Mouse (Mus musculus): Measurements from ENCODE around the gene Mcat. TPM values are rescaled to one million over a fixed set of nuclear protein-coding genes. Genes with fewer than 3 reads are reported as not detected.

The Mcat gene
- 1.1 to 13.5 TPM (median 4.1 TPM) in 3 replicates for total RNA-seq (2017)

- ATAC-seq (replicated peaks; ENCODE audit: insufficient number of reproducible peaks, low FRiP score, low TSS enrichment, poor library complexity, severe bottlenecking) = peak; percentile 44
These were observed at the start of gene Mcat, which contains the start of gene Tspo for GRCm38 (mm10) chr15:83563327-83563856. Mcat (minus strand) TSS chr15:83563787. Tspo (plus strand) TSS chr15:83563592.

GRCm38 (mm10) chr15:83607115-83607802 is 43.7 kb upstream of the Mcat start:
- peak; percentile 33 for ATAC-seq (replicated peaks; ENCODE audit: insufficient number of reproducible peaks, low FRiP score, low TSS enrichment, poor library complexity, severe bottlenecking)

GRCm38 (mm10) chr15:83606700-83607099 is 43.1 kb upstream of the Mcat start:
- ATAC-seq (replicated peaks; ENCODE audit: insufficient number of reproducible peaks, low FRiP score, low TSS enrichment, poor library complexity, severe bottlenecking) = no peak

DNA sequence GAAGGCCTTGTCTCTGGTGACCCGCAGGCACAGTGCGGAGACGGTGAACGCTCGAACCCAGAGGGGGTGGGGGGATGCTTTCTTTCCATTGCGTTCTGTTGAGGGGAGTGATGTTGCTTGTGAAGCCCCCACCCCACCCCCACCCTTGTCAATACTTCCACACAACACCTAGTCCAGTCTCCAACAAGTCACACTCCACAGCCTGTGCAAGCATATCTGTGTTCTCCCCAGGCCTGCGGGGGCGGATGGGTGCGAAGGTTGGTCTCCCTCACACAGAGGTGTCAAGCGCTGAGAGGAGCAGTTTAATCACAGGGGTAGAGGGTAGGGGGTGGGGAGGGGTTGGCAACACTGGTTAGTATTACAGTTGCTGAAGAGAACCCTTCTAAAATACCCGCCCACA is 42.6 kb upstream of the Mcat start:
- ATAC-seq (replicated peaks; ENCODE audit: insufficient number of reproducible peaks, low FRiP score, low TSS enrichment, poor library complexity, severe bottlenecking) = no peak

- ATAC-seq (replicated peaks; ENCODE audit: insufficient number of reproducible peaks, low FRiP score, low TSS enrichment, poor library complexity, severe bottlenecking) = no peak
These were observed 39.8 kb upstream of the Mcat start for GRCm38 (mm10) chr15:83603426-83603825.

GRCm38 (mm10) chr15:83603046-83603396 is 39.4 kb upstream of the Mcat start:
- ATAC-seq (replicated peaks; ENCODE audit: insufficient number of reproducible peaks, low FRiP score, low TSS enrichment, poor library complexity, severe bottlenecking) = no peak

DNA sequence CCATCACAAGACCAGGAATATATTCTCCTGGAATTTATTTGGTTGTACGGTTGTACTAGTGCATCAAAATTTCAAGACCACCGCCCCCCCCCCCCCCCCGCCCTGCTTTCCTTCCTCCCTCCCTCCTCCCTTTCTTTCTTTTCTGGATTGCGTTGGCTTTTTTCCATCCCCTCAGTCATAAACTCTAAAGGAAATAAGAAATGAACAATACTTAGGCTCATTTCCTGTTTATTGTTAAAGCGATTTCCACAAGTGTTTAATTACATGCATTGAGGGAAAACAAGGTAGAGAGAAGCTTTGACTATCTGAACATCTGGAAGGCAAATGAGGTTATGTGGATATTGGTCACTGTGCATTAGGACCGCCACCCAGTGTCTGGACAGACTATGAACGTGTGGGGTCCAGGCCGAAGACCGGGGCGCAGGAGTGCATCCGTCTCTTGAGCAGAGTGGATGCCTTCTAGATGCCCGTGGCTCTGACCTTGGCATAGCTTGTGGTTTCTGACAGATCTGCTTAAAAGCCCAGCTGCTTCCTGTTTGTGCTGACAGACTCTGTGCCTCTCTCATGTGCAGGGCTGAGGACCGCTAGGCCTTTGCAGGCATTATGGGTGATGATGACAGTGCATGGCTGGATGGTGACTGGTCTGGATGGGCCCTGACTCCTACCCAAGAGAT is 38.9 kb upstream of the Mcat start:
- ATAC-seq (replicated peaks; ENCODE audit: insufficient number of reproducible peaks, low FRiP score, low TSS enrichment, poor library complexity, severe bottlenecking) = peak; percentile 72

DNA sequence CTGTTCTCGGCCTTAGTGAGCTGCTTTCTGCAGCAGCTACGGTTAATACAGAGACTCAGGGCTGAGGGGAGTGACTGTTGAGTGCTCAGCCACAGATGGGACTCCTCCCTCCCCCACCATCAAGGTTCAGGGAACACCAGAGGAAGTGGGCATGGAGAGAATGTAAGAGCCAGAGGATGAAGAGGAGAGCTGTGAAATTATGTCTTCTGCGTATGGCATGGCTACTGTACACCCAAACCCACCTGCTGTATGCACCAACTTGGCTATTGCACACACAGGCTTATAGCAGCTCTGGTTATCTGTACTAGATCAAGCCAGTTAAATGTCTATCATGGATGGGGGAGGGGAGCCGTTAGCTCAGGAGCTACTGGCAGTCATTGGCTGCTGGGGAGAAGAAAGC is 37.6 kb upstream of the Mcat start:
- ATAC-seq (replicated peaks; ENCODE audit: insufficient number of reproducible peaks, low FRiP score, low TSS enrichment, poor library complexity, severe bottlenecking) = no peak

GRCm38 (mm10) chr15:83596833-83597232 is 33.2 kb upstream of the Mcat start:
- ATAC-seq (replicated peaks; ENCODE audit: insufficient number of reproducible peaks, low FRiP score, low TSS enrichment, poor library complexity, severe bottlenecking) = no peak

DNA sequence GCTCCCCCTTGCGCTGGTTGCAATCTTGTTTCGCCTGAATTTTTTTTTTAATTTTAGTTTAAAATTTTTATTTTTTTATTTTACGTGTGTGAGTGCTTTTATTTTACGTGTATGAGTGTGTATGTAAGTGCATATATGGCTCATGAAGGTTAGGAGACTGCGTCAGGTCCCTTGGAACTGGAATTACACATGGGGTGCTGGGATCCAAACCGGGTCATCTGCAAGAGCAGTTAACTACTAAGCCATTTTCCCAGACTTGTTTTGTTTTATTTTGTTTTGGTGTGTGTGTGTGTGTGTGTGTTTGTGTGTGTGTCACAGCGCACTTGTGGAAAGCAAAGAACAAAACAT is 31.8 kb upstream of the Mcat start:
- ATAC-seq (replicated peaks; ENCODE audit: insufficient number of reproducible peaks, low FRiP score, low TSS enrichment, poor library complexity, severe bottlenecking) = no peak

DNA sequence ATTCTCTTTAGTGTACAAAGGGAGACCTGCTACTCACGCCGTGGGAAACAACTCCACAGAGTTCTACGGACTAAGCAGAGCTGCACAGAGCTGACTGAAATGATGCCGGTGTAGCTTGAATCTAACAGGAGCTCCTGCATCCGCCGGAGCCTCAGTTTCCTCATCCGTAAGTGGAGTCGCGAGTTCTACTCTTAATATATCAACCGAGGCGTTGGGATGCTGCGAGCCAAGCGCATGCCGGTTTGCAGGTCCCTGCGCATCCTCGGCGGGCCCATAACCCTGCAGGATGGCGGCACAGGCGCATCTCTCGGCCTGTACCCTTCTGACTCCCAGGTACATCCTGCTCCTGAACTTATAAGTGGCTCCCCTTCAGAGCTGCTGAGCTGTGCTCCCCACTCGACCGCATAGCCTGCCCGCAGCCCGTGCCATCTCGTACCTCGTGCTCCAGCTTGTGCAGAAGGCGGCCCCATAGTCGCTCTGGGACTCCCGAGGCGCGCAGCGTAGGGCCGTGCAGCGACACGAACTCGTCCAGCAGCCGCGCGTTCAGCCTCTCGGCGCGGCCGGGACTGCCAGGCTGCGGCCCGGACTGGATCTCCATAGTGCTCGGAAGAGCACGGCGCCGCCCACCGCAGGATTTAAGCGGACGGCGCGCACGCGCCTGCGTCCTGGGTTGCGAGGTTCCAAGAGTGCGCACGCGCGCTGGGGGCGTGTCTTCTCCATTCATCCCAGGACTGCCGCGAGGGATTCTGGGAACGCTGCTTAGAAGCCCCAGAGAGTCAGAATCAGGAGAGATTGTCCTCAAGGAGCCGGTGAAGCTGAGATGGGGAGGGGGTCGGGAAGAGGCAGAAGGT is 31.2 kb upstream of the Mcat start, which contains the start of gene Ttll12:
Gene Ttll12, minus strand, starts transcription at position 645 of the 851 bp plus-strand sequence.
- peak; percentile 67 for ATAC-seq (replicated peaks; ENCODE audit: insufficient number of reproducible peaks, low FRiP score, low TSS enrichment, poor library complexity, severe bottlenecking)

GRCm38 (mm10) chr15:83593702-83594512 is 30.3 kb upstream of the Mcat start:
- no peak for ATAC-seq (replicated peaks; ENCODE audit: insufficient number of reproducible peaks, low FRiP score, low TSS enrichment, poor library complexity, severe bottlenecking)

DNA sequence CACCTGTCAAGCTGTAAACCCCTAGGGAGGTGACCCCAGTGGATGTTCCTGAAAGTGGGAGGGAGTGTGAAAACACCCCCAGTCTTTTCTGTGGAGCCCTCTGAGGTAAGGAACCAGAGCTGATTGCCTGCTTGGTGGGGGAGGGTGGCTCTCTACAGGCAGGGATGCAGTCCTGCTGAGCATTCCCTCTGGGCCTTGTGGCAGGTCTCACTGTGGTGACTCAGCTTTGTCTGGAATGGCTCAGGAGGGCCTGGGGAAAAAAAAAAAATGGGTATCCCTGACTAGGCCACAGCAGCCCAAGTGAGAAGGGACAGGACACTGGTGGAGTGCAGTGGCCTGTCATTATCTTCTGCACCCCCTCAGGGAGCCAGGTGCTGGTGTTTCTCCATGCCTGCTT is 29.6 kb upstream of the Mcat start:
- ATAC-seq (replicated peaks; ENCODE audit: insufficient number of reproducible peaks, low FRiP score, low TSS enrichment, poor library complexity, severe bottlenecking) = no peak

- ATAC-seq (replicated peaks; ENCODE audit: insufficient number of reproducible peaks, low FRiP score, low TSS enrichment, poor library complexity, severe bottlenecking) = no peak
These were observed 28.9 kb upstream of the Mcat start for GRCm38 (mm10) chr15:83592260-83593188.

DNA sequence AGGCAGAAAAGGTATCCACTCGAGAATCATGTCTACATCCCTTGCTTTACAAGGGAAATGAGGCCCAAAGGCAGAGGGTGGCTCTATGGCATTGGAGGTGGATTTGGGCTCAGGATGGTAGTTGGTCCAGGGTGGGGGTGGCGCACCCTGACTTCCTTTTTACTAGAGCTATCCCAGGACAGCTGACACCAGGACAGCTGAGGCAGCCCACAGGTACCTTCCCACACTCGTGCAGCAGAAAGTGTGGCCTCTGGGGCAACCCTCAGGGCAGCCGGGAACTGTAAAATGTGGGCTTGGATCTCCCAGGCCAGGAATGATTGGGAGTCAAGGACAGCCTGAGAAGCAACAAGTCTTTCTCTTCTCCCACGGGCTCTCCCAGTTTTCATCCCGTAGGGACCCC is 28.2 kb upstream of the Mcat start:
- ATAC-seq (replicated peaks; ENCODE audit: insufficient number of reproducible peaks, low FRiP score, low TSS enrichment, poor library complexity, severe bottlenecking) = no peak

- ATAC-seq (replicated peaks; ENCODE audit: insufficient number of reproducible peaks, low FRiP score, low TSS enrichment, poor library complexity, severe bottlenecking) = no peak
These were observed 27.3 kb upstream of the Mcat start for GRCm38 (mm10) chr15:83590841-83591240.

DNA sequence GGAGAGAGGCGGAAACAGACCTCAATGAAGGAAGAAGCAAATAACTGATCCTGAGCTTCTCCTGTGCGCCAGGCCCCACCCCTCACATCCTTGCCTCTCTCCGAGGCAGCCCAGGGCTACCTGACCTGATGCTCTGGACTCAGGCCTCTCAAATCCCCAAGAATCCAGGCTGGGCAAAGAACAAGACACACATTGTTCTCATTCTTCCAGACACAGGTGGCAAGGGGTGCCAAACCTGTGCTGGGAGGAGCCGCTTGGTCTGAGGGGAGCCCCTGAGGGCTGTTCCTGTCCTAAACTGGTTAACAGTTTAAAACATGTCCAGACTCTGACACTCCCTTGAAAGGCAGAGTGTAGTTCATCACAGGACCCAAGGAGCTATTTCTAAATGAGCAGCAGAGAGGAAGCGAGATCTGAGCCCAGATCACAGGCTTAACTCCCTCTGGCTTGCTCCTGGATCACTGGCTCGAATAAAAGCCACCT is 21.2 kb upstream of the Mcat start:
- no peak for ATAC-seq (replicated peaks; ENCODE audit: insufficient number of reproducible peaks, low FRiP score, low TSS enrichment, poor library complexity, severe bottlenecking)

All from monocyte, adult 5-6 weeks (primary cell).